Mouse (Mus musculus) embryonic stem cell, embryonic (primary cell): ENCODE data around the gene Cyp27b1.

Source experiments
- CTCF ChIA-PET, 4 experiments: fragments of 300-600 bp in 2 of 4; fragments of 350-600 bp in 2 of 4; sonication (Branson Sonifier 250); formaldehyde crosslinking; loops; one replicate each; lab custom pipeline; 2022; ENCODE audit warnings: inconsistent platforms in 2 of 4; lab: Charles Lee
- POLR2A ChIA-PET, 4 experiments: fragments of 300-600 bp in 2 of 4; fragments of 350-600 bp in 2 of 4; sonication (Branson Sonifier 250); formaldehyde crosslinking; loops; one replicate each; lab custom pipeline; 2022; ENCODE audit warnings: antibody characterized with exemption in 4 of 4, inconsistent platforms in 1 of 4; lab: Charles Lee

The Cyp27b1 gene

GRCm38 (mm10) chr10:127083292-127083914, 35.4 kb downstream of the Cyp27b1 start:
- POLR2A ChIA-PET = interaction anchor here in 1 of 4 experiments (1.4 to 1.5 kb wide), 2 partner anchors 17 to 37 kb away, joined by 3 to 5 read pairs; partner anchors contain the start of gene Os9
- CTCF ChIA-PET = interaction anchor here in 3 of 4 experiments (0.5 to 1.6 kb wide), 4 partner anchors 9 to 25 kb away, joined by 3 to 4 read pairs (median 3); no protein-coding TSS in a partner anchor

- POLR2A ChIA-PET = interaction anchor here in 2 of 4 experiments (1.5 to 2.1 kb wide), 2 partner anchors 8 to 17 kb away, joined by 3 to 7 read pairs; partner anchors contain the start of gene Agap2 (in 1 of the 2)
- CTCF ChIA-PET = interaction anchor here in 3 of 4 experiments (0.5 to 1.6 kb wide), 4 partner anchors 8 to 26 kb away, joined by 3 to 4 read pairs (median 3); no protein-coding TSS in a partner anchor
Observed at GRCm38 (mm10) chr10:127083915-127084306, 35.9 kb downstream of the Cyp27b1 start.

- POLR2A ChIA-PET = interaction anchor here in 2 of 4 experiments (1.0 to 2.1 kb wide), 4 partner anchors 9 to 160 kb away, joined by 3 to 7 read pairs (median 6); partner anchors contain the start of genes Agap2 (in 1 of the 2) and Tspan31 (in 1 of the 2)
- CTCF ChIA-PET = interaction anchor here in 1 of 4 experiments (0.7 to 1.8 kb wide), 2 partner anchors 10 to 112 kb away, joined by 3 to 7 read pairs; partner anchors contain the start of gene Agap2
Observed at GRCm38 (mm10) chr10:127085052-127085451, 37.0 kb downstream of the Cyp27b1 start.

GRCm38 (mm10) chr10:127085633-127086032, 37.6 kb downstream of the Cyp27b1 start:
- ChIA-PET POLR2A (interaction anchor here in 2 of 4 experiments (1.0 to 2.1 kb wide), 4 partner anchors 10 to 161 kb away, joined by 3 to 7 read pairs (median 6); partner anchors contain the start of genes Agap2 (in 1 of the 2) and Tspan31 (in 1 of the 2)), CTCF (interaction anchor here in 2 of 4 experiments (0.7 to 1.8 kb wide), 4 partner anchors 8 to 112 kb away, joined by 3 to 7 read pairs (median 4); partner anchors contain the start of gene Agap2 (in 1 of the 2))

GRCm38 (mm10) chr10:127090560-127091411, 42.7 kb downstream of the Cyp27b1 start:
- POLR2A ChIA-PET = interaction anchor here (0.6 to 2.1 kb wide), 12 partner anchors 12 to 447 kb away, joined by 3 to 7 read pairs (median 3); partner anchors contain the start of gene Tspan31 (in 3 of the 4)
- CTCF ChIA-PET = interaction anchor here (0.6 to 1.7 kb wide), 12 partner anchors 11 to 436 kb away, joined by 3 to 5 read pairs (median 4); partner anchors contain the start of genes Agap2 (in 2 of the 4) and Os9 (in 1 of the 4)

- POLR2A ChIA-PET = interaction anchor here (0.5 to 2.8 kb wide), 11 partner anchors 11 to 417 kb away, joined by 3 to 10 read pairs (median 3); partner anchors contain the start of gene Tspan31 (in 3 of the 4)
- CTCF ChIA-PET = interaction anchor here in 3 of 4 experiments (0.6 to 1.7 kb wide), 12 partner anchors 8 to 435 kb away, joined by 3 to 5 read pairs (median 4); partner anchors contain the start of gene Agap2 (in 2 of the 3)
Observed at GRCm38 (mm10) chr10:127091507-127092396, 43.7 kb downstream of the Cyp27b1 start.

- ChIA-PET POLR2A (interaction anchor here in 1 of 4 experiments (1.9 to 2.8 kb wide), 3 partner anchors 12 to 30 kb away, joined by 7 to 10 read pairs (median 8); partner anchors contain the start of gene Tspan31), CTCF (interaction anchor here in 2 of 4 experiments (1.3 to 1.4 kb wide), 2 partner anchors 9 to 12 kb away, joined by 3 to 4 read pairs; no protein-coding TSS in a partner anchor)
Observed at GRCm38 (mm10) chr10:127092742-127093141, 44.7 kb downstream of the Cyp27b1 start.

GRCm38 (mm10) chr10:127094382-127094802, 46.3 kb downstream of the Cyp27b1 start:
- ChIA-PET POLR2A (interaction anchor here in 3 of 4 experiments (0.6 to 1.9 kb wide), 8 partner anchors 16 to 644 kb away, joined by 3 to 8 read pairs (median 4); partner anchors contain the start of genes Os9 (in 1 of the 3) and Tspan31 (in 1 of the 3)), CTCF (interaction anchor here in 2 of 4 experiments (1.4 to 1.7 kb wide), 2 partner anchors 36 to 255 kb away, joined by 3 to 4 read pairs; no protein-coding TSS in a partner anchor)

- ChIA-PET CTCF (interaction anchor here in 2 of 4 experiments (0.9 to 1.0 kb wide), 2 partner anchors 40 kb away, joined by 3 read pairs; no protein-coding TSS in a partner anchor), POLR2A (interaction anchor here in 3 of 4 experiments (0.6 to 2.2 kb wide), 7 partner anchors 10 to 165 kb away, joined by 3 to 5 read pairs (median 3); partner anchors contain the start of genes Os9 (in 2 of the 3), Eef1akmt3 (in 1 of the 3), Kif5a (in 1 of the 3) and Tspan31 (in 1 of the 3))
Observed at GRCm38 (mm10) chr10:127098514-127098913, 50.5 kb downstream of the Cyp27b1 start.

- CTCF ChIA-PET = interaction anchor here in 2 of 4 experiments (0.9 to 1.0 kb wide), 2 partner anchors 41 kb away, joined by 3 read pairs; no protein-coding TSS in a partner anchor
Observed at GRCm38 (mm10) chr10:127099191-127099590, 51.1 kb downstream of the Cyp27b1 start.

GRCm38 (mm10) chr10:127099868-127100267, 51.8 kb downstream of the Cyp27b1 start:
- POLR2A ChIA-PET = no interaction called here
- CTCF ChIA-PET = no interaction called here

More at GRCm38 (mm10) chr10:127099191-127099590, 51.1 kb downstream of the Cyp27b1 start:
- POLR2A ChIA-PET = interaction anchor here in 3 of 4 experiments (0.7 to 2.2 kb wide), 4 partner anchors 10 to 164 kb away, joined by 3 to 5 read pairs (median 3); partner anchors contain the start of genes Os9 (in 2 of the 3) and Kif5a (in 1 of the 3)

- ChIA-PET CTCF (no interaction called here), POLR2A (interaction anchor here in 1 of 4 experiments (1.7 kb wide), 1 partner anchor 20 kb away, joined by 5 read pairs; the partner anchor contains the start of gene Os9)
Observed at GRCm38 (mm10) chr10:127100414-127100813, 52.4 kb downstream of the Cyp27b1 start.

- CTCF ChIA-PET = interaction anchor here in 1 of 4 experiments (0.9 kb wide), 1 partner anchor 248 kb away, joined by 3 read pairs; no protein-coding TSS in a partner anchor
- POLR2A ChIA-PET = interaction anchor here in 2 of 4 experiments (0.7 to 1.7 kb wide), 2 partner anchors 12 to 20 kb away, joined by 3 to 5 read pairs; partner anchors contain the start of gene Os9 (in 1 of the 2)
Observed at GRCm38 (mm10) chr10:127101151-127101550, 53.1 kb downstream of the Cyp27b1 start.
